ENCODE assay signal across 8 mouse cellular contexts in genomic region chr16:33056786-33057185, GRCm38 (mm10). TPM values are rescaled to one million over a fixed set of nuclear protein-coding genes. Genes with fewer than 3 reads are reported as not detected.
DNase-seq lines count a peak whose midpoint lies in the region; ATAC-seq lines count a peak whose summit lies in the region.

No protein-coding gene starts in this region.

- ATAC-seq in activated CD4-positive, CD25-positive, alpha-beta regulatory T cell, adult 4 months: peak; percentile 0
- peak; percentile 28; the same call in 1 of the 2 replicates for ATAC-seq in erythroid progenitor cell, adult 5-6 weeks (replicated peaks; ENCODE audit: low FRiP score, poor library complexity, severe bottlenecking)
- ATAC-seq in stomach, embryonic 14.5 days (ENCODE audit: insufficient number of reproducible peaks, insufficient read depth, low FRiP score, low read depth): peak; percentile 47

- H3K27ac ChIP-seq in stomach, embryonic 14.5 days (ENCODE audit: low read length): peak overlapping the region; percentile 86

- peak overlapping the region; percentile 99 for H3K4me3 ChIP-seq in stomach, embryonic 14.5 days (ENCODE audit: low read depth, low read length)

- no peaks in the 10 kb centered on the region for H3K9me3 ChIP-seq in stomach, embryonic 14.5 days (ENCODE audit: control insufficient read depth, low read depth, low read length)

- 0 out of 2 replicates have a peak, but pooled peaks cover 10% of the 10 kb centered on the region for H3K4me1 ChIP-seq in stomach, embryonic 14.5 days (ENCODE audit: control insufficient read depth, insufficient read depth, low read length)

- peak; percentile 13 to 30 for DNase-seq in layer of hippocampus, adult 8-10 months (ENCODE audit: low spot score in 2 of 2)
- no peak for DNase-seq in layer of hippocampus, postnatal 36 days
- DNase-seq in liver: peak; percentile 45
- no peak for DNase-seq in left cerebral cortex, adult 8-10 months (ENCODE audit: low spot score in 2 of 2)
- no peak for DNase-seq in ovary, adult 18-20 months (ENCODE audit: low spot score)

- H3K27me3 ChIP-seq in stomach, embryonic 14.5 days (ENCODE audit: control insufficient read depth, insufficient read depth, low read length): no peaks in the 10 kb centered on the region

- peaks cover 33% of the 10 kb centered on the region for H3K36me3 ChIP-seq in stomach, embryonic 14.5 days (ENCODE audit: control insufficient read depth, insufficient read depth, low read length)

- H3K9ac ChIP-seq in stomach, embryonic 14.5 days (replicated peaks; ENCODE audit: low read depth, low read length): peak overlapping the region; percentile 97

- WGBS in stomach, embryonic 14.5 days: under 1% methylated on average over 24 of the region's 24 CpGs

- H3K4me2 ChIP-seq in stomach, embryonic 14.5 days (replicated peaks; ENCODE audit: low read depth, low read length): peak overlapping the region; percentile 51

RNA-seq across cellular contexts. Expression of gene Rpl35a, which starts 0.5 kb away (rescaled TPM):
- 100 to 1,000 TPM; 295 to 397 (median 360) TPM for total RNA-seq in layer of hippocampus, adult 8-10 months (2022)
- total RNA-seq in layer of hippocampus, postnatal 36 days (2021): 100 to 1,000 TPM; 296 to 306 TPM
- polyA plus RNA-seq in activated CD4-positive, CD25-positive, alpha-beta regulatory T cell, adult 4 months (2017; shearing (Covaris generic)): 1,000 to 10,000 TPM; 1,435 to 1,661 TPM
- total RNA-seq in erythroid progenitor cell, adult 5-6 weeks (2015; ENCODE audit: low replicate concordance): 809 and 822 TPM in 2 replicates
- total RNA-seq in erythroid progenitor cell, adult 5-6 weeks (2017; ENCODE audit: low replicate concordance): 235 and 511 TPM in 2 replicates
- 1,070 and 1,136 TPM in 2 replicates for polyA plus RNA-seq in stomach, embryonic 14.5 days (2014; fragmentation: Nextera tagmentation; extraction: Ambion mirVana)
- 100 to 1,000 TPM; 315 to 399 (median 349) TPM for total RNA-seq in left cerebral cortex, adult 8-10 months (2022)

RNA-seq across cellular contexts. Expression of gene Iqcg, which starts 0.8 kb away (rescaled TPM):
- 1 to 10 TPM; 4.8 to 5.7 (median 5.2) TPM for total RNA-seq in layer of hippocampus, adult 8-10 months (2022)
- total RNA-seq in layer of hippocampus, postnatal 36 days (2021): 1 to 10 TPM; 4.0 to 5.4 TPM
- 1 to 10 TPM in 1 of 2 experiments, under 1 TPM in 1; 0.88 to 1.2 TPM for polyA plus RNA-seq in activated CD4-positive, CD25-positive, alpha-beta regulatory T cell, adult 4 months (2017; shearing (Covaris generic))
- not detected in 2 replicates for total RNA-seq in erythroid progenitor cell, adult 5-6 weeks (2015; ENCODE audit: low replicate concordance)
- under 0.01 TPM in 1 of 2 replicates, not detected in the other for total RNA-seq in erythroid progenitor cell, adult 5-6 weeks (2017; ENCODE audit: low replicate concordance)
- polyA plus RNA-seq in stomach, embryonic 14.5 days (2014; fragmentation: Nextera tagmentation; extraction: Ambion mirVana): 2.6 and 2.7 TPM in 2 replicates
- 1 to 10 TPM; 3.1 to 6.3 (median 4.9) TPM for total RNA-seq in left cerebral cortex, adult 8-10 months (2022)

RNA-seq across cellular contexts. Expression of gene Lmln, which starts 5.5 kb away (rescaled TPM):
- 10 to 100 TPM; 14.2 to 20.7 (median 16.2) TPM for total RNA-seq in layer of hippocampus, adult 8-10 months (2022)
- total RNA-seq in layer of hippocampus, postnatal 36 days (2021): 10 to 100 TPM; 20.3 to 20.4 TPM
- 1 to 10 TPM in 1 of 2 experiments, under 1 TPM in 1; 0.17 to 2.4 TPM for polyA plus RNA-seq in activated CD4-positive, CD25-positive, alpha-beta regulatory T cell, adult 4 months (2017; shearing (Covaris generic))
- total RNA-seq in erythroid progenitor cell, adult 5-6 weeks (2015; ENCODE audit: low replicate concordance): 3.2 and 15.1 TPM in 2 replicates
- 1.2 and 3.8 TPM in 2 replicates for total RNA-seq in erythroid progenitor cell, adult 5-6 weeks (2017; ENCODE audit: low replicate concordance)
- polyA plus RNA-seq in stomach, embryonic 14.5 days (2014; fragmentation: Nextera tagmentation; extraction: Ambion mirVana): 3.5 and 4.1 TPM in 2 replicates
- total RNA-seq in left cerebral cortex, adult 8-10 months (2022): 10 to 100 TPM in 3 of 4 experiments, 1 to 10 TPM in 1; 9.2 to 14.9 (median 11.5) TPM

Comparison
In these comparisons a context has a peak if more than half of its experiments do, and no peak if none do; other contexts are left out.
1. DNase-seq: peak in layer of hippocampus, adult 8-10 months (2 of 2) and liver (single experiment); none in layer of hippocampus, postnatal 36 days (0 of 2), left cerebral cortex, adult 8-10 months (0 of 2) and ovary, adult 18-20 months (single experiment).
2. RNA of gene Iqcg, which starts 0.8 kb away (total RNA-seq): 3.1 to 6.3 TPM in left cerebral cortex, adult 8-10 months, 4.8 to 5.7 TPM in layer of hippocampus, adult 8-10 months and 4.0 to 5.4 TPM in layer of hippocampus, postnatal 36 days; under 0.01 TPM in erythroid progenitor cell, adult 5-6 weeks; every median in the first group is over 4 times any median in the second.
3. Peak in every context shown above with its lines, with median percentiles within 50 percentile points of each other: ATAC-seq.